Mouse (Mus musculus): ENCODE data around the gene Dclk1. TPM values are rescaled to one million over a fixed set of nuclear protein-coding genes. Genes with fewer than 3 reads are reported as not detected.

Gene Dclk1
- total RNA-seq, 2 experiments from 2014 or later: 20.5 to 29.9 TPM

Other genes with a start within 250 kb of the Dclk1 start
- under 1 TPM in 1 of 2 experiments, not detected in 1; 0.16 TPM for gene Ccna1, start 186.9 kb upstream of the Dclk1 start, total RNA-seq (2021)
- 10 to 100 TPM; 48.4 to 52.6 TPM for gene Spg20, start 130.3 kb upstream of the Dclk1 start, total RNA-seq (2021)
- under 1 TPM; 0.14 to 0.16 TPM for gene Ccdc169, start 105.0 kb upstream of the Dclk1 start, total RNA-seq (2021)
- gene Sohlh2, start 60.3 kb upstream of the Dclk1 start, total RNA-seq (2021): under 1 TPM in 1 of 2 experiments, not detected in 1; 0.16 TPM
- not detected for gene Gm21954, start 229.8 kb downstream of the Dclk1 start, total RNA-seq (2021)

All from gastrocnemius, postnatal 10 days (tissue).